Mouse (Mus musculus): ENCODE results near the gene Ppil2. TPM values are rescaled to one million over a fixed set of nuclear protein-coding genes. Genes with fewer than 3 reads are reported as not detected.

Ppil2 gene
- polyA plus RNA-seq, 2 experiments from 2014 or later = 166 to 209 TPM

Other genes starting within 250 kb of the Ppil2 start
- gene Igll1, start 247.3 kb downstream of the Ppil2 start, polyA plus RNA-seq (2017; shearing (Covaris generic)) = under 1 TPM in 1 of 2 experiments, not detected in 1; 0.15 TPM
- gene Top3b, start 240.5 kb downstream of the Ppil2 start, polyA plus RNA-seq (2017; shearing (Covaris generic)) = 10 to 100 TPM; 41.5 to 52.3 TPM
- 1 to 10 TPM; 1.1 to 2.2 TPM for gene Vpreb1, start 240.4 kb downstream of the Ppil2 start, polyA plus RNA-seq (2017; shearing (Covaris generic))
- 10 to 100 TPM in 1 of 2 experiments, 1 to 10 TPM in 1; 9.3 to 14.4 TPM for gene Ppm1f, start 214.8 kb downstream of the Ppil2 start, polyA plus RNA-seq (2017; shearing (Covaris generic))
- gene Mapk1, start 127.9 kb downstream of the Ppil2 start, polyA plus RNA-seq (2017; shearing (Covaris generic)) = 10 to 100 TPM; 30.9 to 34.1 TPM
- gene Ypel1, start 41.6 kb downstream of the Ppil2 start, polyA plus RNA-seq (2017; shearing (Covaris generic)) = 1 to 10 TPM; 3.2 to 3.8 TPM
- gene 2610318N02Rik, start 13.9 kb upstream of the Ppil2 start, polyA plus RNA-seq (2017; shearing (Covaris generic)) = 10 to 100 TPM; 10.7 to 11.1 TPM
- 10 to 100 TPM; 27.8 to 50.4 TPM for gene Sdf2l1, start 21.1 kb upstream of the Ppil2 start, polyA plus RNA-seq (2017; shearing (Covaris generic))
- gene Ydjc, start 33.4 kb upstream of the Ppil2 start, polyA plus RNA-seq (2017; shearing (Covaris generic)) = 1 to 10 TPM; 7.0 to 8.2 TPM
- gene Ccdc116, start 36.0 kb upstream of the Ppil2 start, polyA plus RNA-seq (2017; shearing (Covaris generic)) = under 1 TPM; 0.24 to 0.54 TPM
- 100 to 1,000 TPM; 300 to 366 TPM for gene Ube2l3, start 91.4 kb upstream of the Ppil2 start, polyA plus RNA-seq (2017; shearing (Covaris generic))
- gene Rimbp3, start 97.3 kb upstream of the Ppil2 start, polyA plus RNA-seq (2017; shearing (Covaris generic)) = not detected
- 1 to 10 TPM in 1 of 2 experiments, under 1 TPM in 1; 0.83 to 1.1 TPM for gene Hic2, start 122.3 kb upstream of the Ppil2 start, polyA plus RNA-seq (2017; shearing (Covaris generic))
- gene Tmem191c, start 164.8 kb upstream of the Ppil2 start, polyA plus RNA-seq (2017; shearing (Covaris generic)) = 10 to 100 TPM; 30.6 to 32.6 TPM
- gene Serpind1, start 220.1 kb upstream of the Ppil2 start, polyA plus RNA-seq (2017; shearing (Covaris generic)) = under 1 TPM; 0.22 to 0.53 TPM

All from activated CD4-positive, CD25-positive, alpha-beta regulatory T cell, adult 4 months (primary cell).